Mouse (Mus musculus) stomach, embryonic 16.5 days (tissue): Measurements from ENCODE around the gene Ube2c. TPM values are rescaled to one million over a fixed set of nuclear protein-coding genes. Genes with fewer than 3 reads are reported as not detected.

Experiments used
- ATAC-seq: fragments of 200-750 bp; cut with Nextera tagmentation; 2 replicates; pipeline ENCODE4 v1.8.0; 2017; ENCODE audit warnings: moderate number of reproducible peaks, moderate TSS enrichment; ENCODE audit not compliant: insufficient read depth, low FRiP score
- H3K27ac ChIP-seq: fragments of 300-500 bp; sonication (generic); 2 replicates; pipeline ENCODE4 v1.5.1; 2014; ENCODE audit warnings: low read length
- H3K27me3 ChIP-seq: fragments of 300-500 bp; sonication (generic); 2 replicates; pipeline ENCODE4 v1.6.1; 2014; ENCODE audit warnings: low read length, control low read depth, mixed read lengths; ENCODE audit not compliant: control insufficient read depth, insufficient read depth
- H3K36me3 ChIP-seq: fragments of 300-500 bp; sonication (generic); 2 replicates; pipeline ENCODE4 v1.6.1; 2014; ENCODE audit warnings: low read length; ENCODE audit not compliant: control insufficient read depth, insufficient read depth
- H3K4me1 ChIP-seq: fragments of 300-500 bp; sonication (generic); 2 replicates; pipeline ENCODE4 v1.6.1; 2014; ENCODE audit warnings: low read length, control low read depth, mixed read lengths; ENCODE audit not compliant: control insufficient read depth, insufficient read depth
- H3K4me2 ChIP-seq: fragments of 300-500 bp; sonication (generic); 2 replicates; pipeline ENCODE4 v1.6.1; 2014; ENCODE audit warnings: low read depth, low read length, mixed read lengths
- H3K4me3 ChIP-seq: fragments of 300-500 bp; sonication (generic); replicated peaks from 2 replicates; pipeline ENCODE4 v1.5.1; 2014; ENCODE audit warnings: mild to moderate bottlenecking, low read length
- H3K9ac ChIP-seq: fragments of 300-500 bp; sonication (generic); 2 replicates; pipeline ENCODE4 v1.6.1; 2014; ENCODE audit warnings: low read length
- H3K9me3 ChIP-seq: fragments of 300-500 bp; sonication (generic); replicated peaks from 2 replicates; pipeline ENCODE4 v1.6.1; 2016; ENCODE audit warnings: low read length, control low read depth; ENCODE audit not compliant: control insufficient read depth
- WGBS: fragments of 180-500 bp; shearing (Covaris S2); extraction: QIAGEN DNeasy Blood & Tissue Kit; methylation state at CpG from one replicate; pipeline ENCODE4 v1.1.7; 2014; 5-methylcytosine and 5-hydroxymethylcytosine counted together
- polyA plus RNA-seq: library from polyadenylated mRNA; unstranded; fragments of >200 nt; fragmentation: Nextera tagmentation; extraction: Ambion mirVana; gene quantifications from 2 replicates; pipeline ENCODE4 v1.2.1, GENCODE M21; 2015

The Ube2c gene
- 332 and 335 TPM in 2 replicates for polyA plus RNA-seq

DNA sequence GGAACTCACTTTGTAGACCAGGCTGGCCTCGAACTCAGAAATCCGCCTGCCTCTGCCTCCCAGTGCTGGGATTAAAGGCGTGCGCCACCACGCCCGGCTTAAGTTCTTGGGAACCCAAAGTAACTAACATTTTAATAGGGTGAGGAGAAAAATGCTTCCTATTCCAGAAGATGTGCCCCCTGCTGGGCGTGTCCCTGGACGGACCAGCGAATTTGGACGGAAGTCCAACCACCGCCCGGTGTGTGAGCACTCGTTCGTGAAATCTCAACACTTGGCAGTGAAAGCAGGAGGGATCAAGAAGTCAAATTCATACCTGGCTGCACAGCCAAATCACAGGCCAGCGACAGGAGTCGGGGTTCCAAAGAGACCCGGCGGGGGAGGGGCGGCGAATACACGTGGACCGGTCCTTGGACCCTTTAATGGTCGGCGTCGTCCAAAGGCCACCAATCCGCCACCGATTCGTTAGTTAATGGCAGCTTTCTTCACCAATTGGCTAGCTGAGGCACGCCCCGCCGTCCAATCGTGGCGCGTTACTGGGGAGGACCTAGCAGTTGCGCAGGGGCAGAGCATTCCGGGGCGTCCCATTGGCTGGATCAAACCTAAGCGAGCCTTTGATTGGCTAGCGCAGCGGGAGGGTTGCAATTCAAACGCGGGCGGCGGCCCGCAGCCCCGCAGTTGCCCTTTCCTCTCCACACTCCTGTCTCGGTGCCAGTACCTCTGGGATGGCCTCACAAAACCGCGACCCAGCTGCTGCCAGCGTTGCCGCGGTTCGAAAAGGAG is at the start of gene Ube2c:
Gene Ube2c, plus strand, starts transcription at position 641 of the 780 bp plus-strand sequence.
- peak; percentile 98 for ATAC-seq
- no peaks in the 10 kb centered on the region for H3K27me3 ChIP-seq
- H3K36me3 ChIP-seq, result peaks cover 12% of the 10 kb centered on the region
- H3K4me2 ChIP-seq, result peak within 1 kb of the TSS; percentile 79
- peak within 1 kb of the TSS; percentile 79 for H3K27ac ChIP-seq
- 2% methylated on average over 53 of the region's 53 CpGs for WGBS
- H3K9me3 ChIP-seq, result no peaks in the 10 kb centered on the region
- peak within 1 kb of the TSS; percentile 98 for H3K4me3 ChIP-seq
- peak within 1 kb of the TSS; percentile 88 for H3K9ac ChIP-seq
- peaks cover 30% of the 10 kb centered on the region for H3K4me1 ChIP-seq

DNA sequence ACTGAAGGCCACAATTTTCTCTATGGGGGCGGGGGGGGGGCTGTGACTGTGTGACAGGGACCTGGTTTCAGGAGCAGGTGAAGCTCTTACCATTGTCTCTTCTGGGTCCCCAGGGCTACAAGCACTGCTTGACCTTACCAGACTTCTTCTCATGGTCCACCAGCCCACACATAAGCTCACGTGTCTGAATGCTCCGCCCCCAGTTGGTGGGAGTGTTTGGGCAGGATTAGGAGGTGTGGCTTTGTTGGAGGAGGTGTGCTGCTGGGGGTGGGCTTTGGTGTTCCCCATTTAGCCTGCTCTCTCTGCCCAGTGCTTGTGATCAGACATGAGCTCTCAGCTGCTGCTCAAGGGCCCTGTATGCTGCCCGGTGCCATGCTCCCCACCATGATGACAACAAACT is 46.4 kb upstream of the Ube2c start:
- Histone ChIP-seq H3K9ac (no peak overlapping the region), H3K4me3 (no peak overlapping the region), H3K36me3 (no peaks in the 10 kb centered on the region), H3K27ac (no peak overlapping the region), H3K9me3 (no peaks in the 10 kb centered on the region), H3K27me3 (no peaks in the 10 kb centered on the region), H3K4me1 (no peaks in the 10 kb centered on the region), H3K4me2 (no peak overlapping the region)
- no peak for ATAC-seq
- WGBS, result 70% methylated on average over 4 of the region's 4 CpGs

DNA sequence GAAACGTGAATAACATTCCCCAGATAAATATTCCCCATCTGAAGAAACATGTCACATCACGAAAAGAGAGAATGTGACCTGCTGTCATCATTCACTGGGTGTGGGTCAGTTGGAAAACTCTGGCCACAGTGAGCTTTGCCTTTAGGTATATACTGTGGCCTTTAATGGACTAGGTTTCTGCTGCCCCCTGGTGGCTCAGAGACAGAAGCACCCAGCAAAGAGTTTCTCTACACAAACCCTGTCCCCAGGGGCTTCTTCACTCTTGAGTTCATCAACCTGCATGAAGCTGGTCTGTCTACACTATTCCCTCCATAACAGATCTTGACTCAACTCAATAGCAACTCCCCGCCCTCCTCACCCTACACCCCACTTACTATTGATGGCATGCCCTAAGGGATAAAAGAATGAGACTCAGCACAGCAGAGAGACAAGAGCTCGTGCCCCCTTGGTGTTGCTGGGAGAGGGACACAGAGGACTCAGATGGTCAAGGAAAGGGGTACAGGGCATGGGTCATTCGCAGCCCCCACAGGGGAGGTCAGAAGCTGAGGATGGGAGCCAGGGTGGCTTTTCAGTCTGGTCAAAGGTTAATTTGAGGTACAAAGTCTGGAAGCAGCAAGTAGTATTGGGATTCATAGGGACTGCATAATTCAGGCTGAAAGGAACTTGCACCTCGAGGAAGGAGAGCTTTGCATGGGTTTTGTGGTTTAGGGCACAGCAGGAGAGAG is 43.6 kb upstream of the Ube2c start:
- Histone ChIP-seq H3K27me3 (no peaks in the 10 kb centered on the region), H3K27ac (no peak overlapping the region), H3K36me3 (no peaks in the 10 kb centered on the region), H3K4me1 (no peaks in the 10 kb centered on the region), H3K4me2 (no peak overlapping the region), H3K9ac (no peak overlapping the region), H3K4me3 (no peak overlapping the region), H3K9me3 (no peaks in the 10 kb centered on the region)
- ATAC-seq, result peak; percentile 66
- 24% methylated on average over 6 of the region's 6 CpGs for WGBS

DNA sequence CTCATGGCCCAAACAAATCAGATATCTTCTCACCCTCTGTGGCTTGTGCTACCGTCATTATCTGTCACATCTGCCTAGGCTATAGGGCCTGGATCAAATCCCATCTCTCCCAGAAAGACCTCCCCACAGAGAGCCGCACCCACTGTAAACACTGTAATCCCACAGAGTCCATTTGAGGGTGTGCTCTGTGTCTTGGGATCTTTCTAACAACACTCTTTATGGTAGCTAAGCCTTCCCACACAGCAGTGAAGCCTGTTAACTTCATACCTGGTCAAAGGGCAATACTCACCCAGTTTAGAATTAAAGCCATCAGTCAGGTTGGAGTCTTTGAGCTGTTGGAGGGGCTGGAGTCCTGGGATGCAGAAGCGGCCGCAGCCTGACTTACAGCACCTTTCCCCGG is 38.0 kb upstream of the Ube2c start:
- 55% methylated on average over 5 of the region's 5 CpGs for whole genome bisulfite sequencing
- Histone ChIP-seq H3K27ac (no peak overlapping the region; the same call in 1 of the 2 replicates), H3K9ac (no peak overlapping the region), H3K27me3 (no peaks in the 10 kb centered on the region), H3K4me2 (no peak overlapping the region), H3K9me3 (no peaks in the 10 kb centered on the region), H3K36me3 (no peaks in the 10 kb centered on the region), H3K4me1 (no peaks in the 10 kb centered on the region), H3K4me3 (no peak overlapping the region)
- no peak; the same call in 1 of the 2 replicates for ATAC-seq

DNA sequence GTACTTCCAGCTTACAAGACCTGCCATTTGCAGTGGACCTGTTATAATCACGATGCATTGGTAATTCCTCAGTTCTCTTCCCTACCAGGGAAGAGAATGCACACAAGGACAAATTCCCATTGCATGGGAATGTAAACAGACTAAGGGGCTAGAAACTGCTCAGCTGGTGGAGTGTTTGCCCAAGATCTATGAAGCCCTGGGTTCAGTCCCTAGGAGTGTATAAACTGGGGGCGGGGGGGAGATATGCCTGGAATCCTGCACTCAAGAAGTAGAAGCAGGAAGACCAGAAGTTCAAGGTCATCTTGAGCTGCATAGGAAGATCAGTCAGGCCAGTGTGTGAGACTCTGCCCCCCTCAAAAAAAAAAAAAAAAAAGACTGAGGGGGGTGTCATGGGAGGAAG is 36.4 kb upstream of the Ube2c start:
- Histone ChIP-seq H3K9ac (no peak overlapping the region), H3K9me3 (no peaks in the 10 kb centered on the region), H3K4me2 (no peak overlapping the region), H3K27ac (no peak overlapping the region), H3K4me1 (no peaks in the 10 kb centered on the region), H3K36me3 (no peaks in the 10 kb centered on the region), H3K27me3 (no peaks in the 10 kb centered on the region), H3K4me3 (no peak overlapping the region)
- WGBS, result 34% methylated on average over 2 of the region's 2 CpGs
- ATAC-seq, result no peak

DNA sequence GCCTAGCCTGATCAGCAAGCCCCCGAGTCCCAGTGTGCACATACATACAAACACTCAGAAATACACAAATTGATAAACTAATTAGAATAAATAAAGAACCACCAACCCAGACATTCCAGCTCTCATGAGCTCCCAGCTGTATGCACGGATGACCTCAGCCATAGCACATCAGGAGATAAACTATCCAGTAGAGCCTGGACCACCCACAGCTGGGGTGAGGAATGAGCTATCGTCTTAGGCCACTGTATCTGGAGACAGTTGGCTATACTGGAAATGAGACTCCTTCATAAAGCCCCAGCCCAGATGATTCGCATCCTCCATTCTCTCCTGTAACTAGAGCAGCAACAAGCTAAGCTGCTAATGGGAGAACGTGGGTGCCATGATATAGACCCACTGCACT is 34.9 kb upstream of the Ube2c start:
- H3K4me3 ChIP-seq, result no peak overlapping the region
- no peak overlapping the region for H3K9ac ChIP-seq
- 60% methylated on average over 5 of the region's 5 CpGs for WGBS
- no peaks in the 10 kb centered on the region for H3K4me1 ChIP-seq
- H3K9me3 ChIP-seq, result no peaks in the 10 kb centered on the region
- H3K36me3 ChIP-seq, result no peaks in the 10 kb centered on the region
- H3K27me3 ChIP-seq, result no peaks in the 10 kb centered on the region
- ATAC-seq, result no peak; the same call in 1 of the 2 replicates
- H3K4me2 ChIP-seq, result no peak overlapping the region
- H3K27ac ChIP-seq, result peak overlapping the region; percentile 51; the same call in 1 of the 2 replicates

DNA sequence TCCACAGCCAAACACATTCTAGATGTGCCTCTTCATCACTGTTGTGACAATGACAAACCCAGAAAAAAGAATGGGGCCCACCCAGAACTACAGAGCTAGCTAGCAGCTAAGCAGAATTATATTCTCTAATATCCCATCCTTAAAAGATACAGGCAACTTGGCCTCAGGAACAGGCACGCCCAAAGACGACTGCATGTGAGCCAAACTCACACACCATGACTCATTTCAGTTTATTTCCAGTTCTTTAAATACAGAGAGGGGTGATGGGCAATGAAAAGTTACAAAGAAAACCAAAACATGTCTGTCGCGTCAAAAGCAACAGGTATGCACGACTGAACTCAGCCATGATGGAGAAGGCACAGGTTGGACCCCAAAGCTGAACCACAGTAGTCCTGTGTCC is 34.3 kb upstream of the Ube2c start:
- no peaks in the 10 kb centered on the region for H3K4me1 ChIP-seq
- no peaks in the 10 kb centered on the region for H3K27me3 ChIP-seq
- H3K4me2 ChIP-seq, result no peak overlapping the region
- H3K27ac ChIP-seq, result peak overlapping the region; percentile 51; the same call in 1 of the 2 replicates
- H3K36me3 ChIP-seq, result no peaks in the 10 kb centered on the region
- no peak overlapping the region for H3K9ac ChIP-seq
- ATAC-seq, result no peak
- WGBS, result 78% methylated on average over 5 of the region's 5 CpGs
- no peak overlapping the region for H3K4me3 ChIP-seq
- H3K9me3 ChIP-seq, result no peaks in the 10 kb centered on the region

DNA sequence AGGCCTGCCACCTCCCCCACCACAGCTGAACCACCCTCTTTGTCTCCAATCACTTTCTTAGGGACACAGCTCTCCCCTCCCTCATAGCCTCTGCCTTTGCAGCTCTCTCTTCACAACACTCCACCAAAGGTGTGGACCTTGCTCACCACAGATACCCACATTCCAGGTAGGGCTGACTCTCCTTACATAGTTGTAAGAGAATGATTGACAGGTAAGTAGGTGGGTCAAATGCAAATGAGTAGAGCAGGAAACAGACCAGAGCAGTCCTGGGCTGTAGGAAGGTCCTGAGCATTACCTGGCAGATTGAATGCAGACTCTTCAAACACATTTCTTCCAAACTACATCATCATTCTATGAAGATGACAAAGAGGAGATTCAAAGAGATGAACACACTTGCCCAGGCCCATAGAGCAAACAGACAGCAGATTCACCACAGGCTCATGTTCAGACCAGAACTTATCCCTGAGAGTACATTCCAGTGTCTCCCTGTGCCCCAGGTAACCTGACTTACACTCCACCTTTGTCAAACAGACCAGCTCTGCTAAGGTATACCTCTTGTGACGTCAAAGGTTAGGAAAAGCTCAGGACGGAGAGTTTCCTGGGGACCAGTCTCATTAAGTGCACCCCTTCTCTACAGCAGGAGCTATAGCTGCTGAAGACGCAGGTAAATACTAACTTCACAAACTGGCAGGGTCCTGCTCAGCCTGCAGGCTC is 32.2 kb upstream of the Ube2c start:
- Histone ChIP-seq H3K4me2 (no peak overlapping the region), H3K4me3 (no peak overlapping the region), H3K36me3 (no peaks in the 10 kb centered on the region), H3K27me3 (no peaks in the 10 kb centered on the region), H3K9me3 (no peaks in the 10 kb centered on the region), H3K27ac (peak overlapping the region; percentile 63), H3K4me1 (no peaks in the 10 kb centered on the region), H3K9ac (no peak overlapping the region)
- 54% methylated on average over 3 of the region's 3 CpGs for WGBS
- ATAC-seq, result peak; percentile 85

DNA sequence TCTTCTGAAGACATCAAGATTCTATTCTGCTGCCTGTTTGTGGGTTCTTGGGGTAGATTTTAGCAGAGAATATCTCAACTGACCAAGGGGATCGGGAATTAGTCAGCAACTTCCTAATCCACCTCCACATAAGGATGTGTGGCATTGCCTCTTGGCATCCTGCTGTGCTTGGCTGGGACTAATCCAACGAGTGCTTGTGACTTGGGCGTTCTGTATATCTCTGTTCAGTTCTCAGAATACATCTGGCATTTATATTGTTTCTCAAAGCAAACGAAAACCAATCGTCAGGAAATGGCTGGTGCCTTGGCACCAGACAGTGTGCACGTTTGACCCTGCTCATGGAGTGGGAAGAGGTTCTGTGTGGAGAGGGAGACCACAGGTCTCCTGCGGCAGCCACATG is 29.8 kb upstream of the Ube2c start:
- Histone ChIP-seq H3K4me1 (peaks cover under 1% of the 10 kb centered on the region; the same call in 1 of the 2 replicates), H3K27me3 (no peaks in the 10 kb centered on the region), H3K9me3 (no peaks in the 10 kb centered on the region), H3K9ac (no peak overlapping the region), H3K27ac (no peak overlapping the region), H3K4me2 (no peak overlapping the region), H3K4me3 (no peak overlapping the region), H3K36me3 (no peaks in the 10 kb centered on the region)
- no peak for ATAC-seq
- WGBS, result 59% methylated on average over 7 of the region's 7 CpGs
